Mouse (Mus musculus): ENCODE data around the gene Parpbp. TPM values are rescaled to one million over a fixed set of nuclear protein-coding genes. Genes with fewer than 3 reads are reported as not detected.
A peak's percentile ranks its signal among the peaks of the same experiment; 100 is the strongest.

Parpbp gene
- polyA plus RNA-seq (2015; fragmentation: Nextera tagmentation; extraction: Ambion mirVana), result 10.2 and 11.9 TPM in 2 replicates

GRCm38 (mm10) chr10:88146707-88147477 is at the start of gene Parpbp, which contains the start of gene Nup37:
TSS of gene Parpbp (minus strand) at chr10:88146941.
TSS of gene Nup37 (plus strand) at chr10:88146992.
- H3K4me3 ChIP-seq, result peak within 1 kb of the TSS; percentile 88
- H3K9ac ChIP-seq, result peak within 1 kb of the TSS; percentile 90
- peaks cover 46% of the 10 kb centered on the region for H3K36me3 ChIP-seq
- H3K9me3 ChIP-seq, result no peaks in the 10 kb centered on the region
- H3K27me3 ChIP-seq (replicated peaks), result no peaks in the 10 kb centered on the region
- peak within 1 kb of the TSS; percentile 14; the same call in 1 of the 2 replicates for H3K27ac ChIP-seq (replicated peaks)
- H3K4me1 ChIP-seq, result peaks cover 25% of the 10 kb centered on the region
- ATAC-seq (ENCODE audit: extremely low read depth, insufficient number of reproducible peaks, low FRiP score, low TSS enrichment), result peak; percentile 93
- H3K4me2 ChIP-seq, result peak within 1 kb of the TSS; percentile 88
- under 1% methylated on average over 53 of the region's 53 CpGs for WGBS

DNA sequence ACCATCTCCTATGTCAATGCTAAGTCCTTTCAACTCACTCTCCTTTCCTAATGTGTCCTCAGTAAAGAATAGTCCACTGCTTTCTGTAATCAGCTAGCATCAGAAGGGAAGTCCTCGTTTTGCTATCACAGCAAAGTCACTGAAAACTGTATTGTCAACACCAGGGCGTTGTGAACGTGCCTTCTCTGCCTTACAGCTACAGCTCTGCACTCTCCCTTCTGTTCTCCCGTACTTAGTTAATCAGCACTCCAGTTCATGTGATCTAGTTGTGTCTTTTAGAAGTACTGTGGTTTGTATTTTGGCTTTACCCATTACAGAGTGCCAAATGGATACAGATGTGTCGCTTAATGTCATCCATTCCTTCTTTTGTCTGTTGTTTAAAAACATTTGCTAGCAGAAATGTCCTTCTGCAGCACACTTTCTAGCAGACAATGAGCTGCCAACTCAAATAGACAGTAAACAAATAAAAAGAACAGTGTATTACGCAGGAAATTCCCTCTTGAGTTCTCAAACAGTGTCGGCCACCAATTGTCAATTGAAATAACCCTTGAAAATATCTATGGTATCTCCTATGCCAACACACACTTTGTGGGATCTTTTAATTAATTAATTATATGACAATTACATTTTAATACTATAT is 20.8 kb upstream of the Parpbp start:
- ATAC-seq (ENCODE audit: extremely low read depth, insufficient number of reproducible peaks, low FRiP score, low TSS enrichment), result no peak
- 67% methylated on average over 7 of the region's 7 CpGs for WGBS

DNA sequence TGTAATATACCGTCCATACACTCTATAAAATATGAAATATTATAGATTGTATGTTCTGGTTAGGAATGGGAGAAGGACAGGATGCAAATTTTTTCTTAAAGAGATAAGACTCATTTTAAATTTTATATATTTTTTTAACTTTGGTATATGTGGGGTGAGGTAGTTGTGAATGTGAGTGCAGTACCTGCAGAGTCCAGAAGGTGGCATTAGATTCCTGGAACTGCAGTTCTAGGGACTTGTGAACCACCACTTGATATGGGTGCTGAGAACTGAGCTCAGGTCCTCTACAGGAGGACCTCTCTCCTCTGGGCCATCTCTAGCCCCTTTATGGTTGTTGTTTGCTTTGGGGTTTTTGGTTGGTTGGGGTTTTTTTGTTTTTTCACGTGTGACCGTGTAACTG is 19.4 kb upstream of the Parpbp start:
- Histone ChIP-seq H3K27ac (replicated peaks) (no peak overlapping the region), H3K4me1 (no peaks in the 10 kb centered on the region), H3K9ac (no peak overlapping the region), H3K36me3 (peaks cover 43% of the 10 kb centered on the region), H3K9me3 (no peaks in the 10 kb centered on the region), H3K4me3 (no peak overlapping the region), H3K4me2 (no peak overlapping the region), H3K27me3 (replicated peaks) (no peaks in the 10 kb centered on the region)
- no peak for ATAC-seq (ENCODE audit: extremely low read depth, insufficient number of reproducible peaks, low FRiP score, low TSS enrichment)
- 92% methylated on average over 3 of the region's 3 CpGs for WGBS

More for the DNA sequence above, 20.8 kb upstream of the Parpbp start:
- H3K9me3 ChIP-seq, result no peaks in the 10 kb centered on the region
- no peak overlapping the region for H3K9ac ChIP-seq
- no peak overlapping the region for H3K27ac ChIP-seq (replicated peaks)
- no peak overlapping the region for H3K4me2 ChIP-seq
- no peaks in the 10 kb centered on the region for H3K27me3 ChIP-seq (replicated peaks)
- peaks cover 42% of the 10 kb centered on the region for H3K36me3 ChIP-seq
- H3K4me1 ChIP-seq, result no peaks in the 10 kb centered on the region
- H3K4me3 ChIP-seq, result no peak overlapping the region

- H3K36me3 ChIP-seq, result peaks cover 71% of the 10 kb centered on the region
- H3K27ac ChIP-seq (replicated peaks), result no peak overlapping the region
- no peak overlapping the region for H3K9ac ChIP-seq
- no peak for ATAC-seq (ENCODE audit: extremely low read depth, insufficient number of reproducible peaks, low FRiP score, low TSS enrichment)
- no peak overlapping the region for H3K4me3 ChIP-seq
- H3K27me3 ChIP-seq (replicated peaks), result no peaks in the 10 kb centered on the region
- no peaks in the 10 kb centered on the region for H3K9me3 ChIP-seq
- no peak overlapping the region for H3K4me2 ChIP-seq
- H3K4me1 ChIP-seq, result no peaks in the 10 kb centered on the region
- WGBS, result 96% methylated on average over 5 of the region's 5 CpGs
These were observed 15.9 kb upstream of the Parpbp start for GRCm38 (mm10) chr10:88162676-88163075.

GRCm38 (mm10) chr10:88162096-88162495 is 15.4 kb upstream of the Parpbp start:
- WGBS, result 97% methylated on average over 2 of the region's 2 CpGs
- peaks cover 75% of the 10 kb centered on the region for H3K36me3 ChIP-seq

DNA sequence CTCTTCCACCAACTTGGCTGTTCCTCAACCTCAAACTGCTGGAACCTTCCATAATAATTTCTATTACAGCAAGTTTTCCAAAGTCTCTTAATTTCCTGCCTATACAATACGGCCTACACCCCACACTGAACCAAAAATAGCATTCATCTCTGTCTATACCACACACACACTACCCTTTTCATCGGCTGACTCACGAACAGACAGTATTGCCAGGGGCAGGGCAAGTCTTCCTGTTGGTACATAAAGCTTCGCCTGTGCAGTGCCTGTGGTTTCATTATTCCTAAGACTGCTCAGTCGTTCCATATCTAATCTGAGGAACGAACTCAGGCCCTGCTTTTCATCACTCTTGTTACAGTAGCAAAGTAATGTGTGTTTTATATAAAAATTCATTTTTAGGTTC is 4.9 kb upstream of the Parpbp start:
- Histone ChIP-seq H3K27me3 (replicated peaks) (no peaks in the 10 kb centered on the region), H3K4me2 (no peak overlapping the region), H3K4me3 (no peak overlapping the region), H3K9ac (no peak overlapping the region), H3K4me1 (peaks cover 7% of the 10 kb centered on the region), H3K27ac (replicated peaks) (no peak overlapping the region), H3K36me3 (peaks cover 72% of the 10 kb centered on the region), H3K9me3 (no peaks in the 10 kb centered on the region)
- WGBS, result 70% methylated on average over 6 of the region's 6 CpGs
- ATAC-seq (ENCODE audit: extremely low read depth, insufficient number of reproducible peaks, low FRiP score, low TSS enrichment), result no peak

More at GRCm38 (mm10) chr10:88162096-88162495, 15.4 kb upstream of the Parpbp start:
- Histone ChIP-seq H3K27ac (replicated peaks) (no peak overlapping the region), H3K4me1 (no peaks in the 10 kb centered on the region), H3K9ac (no peak overlapping the region), H3K4me3 (no peak overlapping the region), H3K9me3 (no peaks in the 10 kb centered on the region), H3K27me3 (replicated peaks) (no peaks in the 10 kb centered on the region), H3K4me2 (no peak overlapping the region)
- ATAC-seq (ENCODE audit: extremely low read depth, insufficient number of reproducible peaks, low FRiP score, low TSS enrichment), result no peak

DNA sequence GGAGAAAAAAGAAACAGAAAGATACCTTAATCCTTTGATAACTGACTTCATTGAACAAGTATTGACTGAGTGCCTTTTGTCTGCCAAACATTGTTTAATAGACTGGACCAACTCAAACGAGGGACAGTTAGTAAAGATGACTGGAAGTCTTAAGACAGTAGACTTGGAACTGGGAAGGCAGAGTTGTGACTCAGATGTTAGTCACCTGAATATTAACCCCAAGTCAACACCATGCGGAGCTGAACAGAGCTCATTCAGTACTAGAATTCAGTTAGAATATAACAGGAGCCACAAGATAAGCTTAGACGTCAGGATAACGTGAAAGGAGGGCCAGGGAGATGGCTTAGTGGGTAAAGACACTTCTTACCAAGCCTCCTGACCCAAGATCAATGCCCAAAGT is 3.6 kb upstream of the Parpbp start:
- no peaks in the 10 kb centered on the region for H3K27me3 ChIP-seq (replicated peaks)
- no peak for ATAC-seq (ENCODE audit: extremely low read depth, insufficient number of reproducible peaks, low FRiP score, low TSS enrichment)
- H3K9me3 ChIP-seq, result no peaks in the 10 kb centered on the region
- H3K9ac ChIP-seq, result no peak overlapping the region
- no peak overlapping the region for H3K27ac ChIP-seq (replicated peaks)
- no peak overlapping the region for H3K4me3 ChIP-seq
- peaks cover 17% of the 10 kb centered on the region for H3K4me1 ChIP-seq
- WGBS, result 81% methylated on average over 4 of the region's 4 CpGs
- no peak overlapping the region for H3K4me2 ChIP-seq
- peaks cover 65% of the 10 kb centered on the region for H3K36me3 ChIP-seq

- Histone ChIP-seq H3K27me3 (replicated peaks) (no peaks in the 10 kb centered on the region), H3K4me3 (peak overlapping the region; percentile 88), H3K9me3 (no peaks in the 10 kb centered on the region), H3K27ac (replicated peaks) (peak overlapping the region; percentile 14; the same call in 1 of the 2 replicates), H3K4me2 (peak overlapping the region; percentile 88), H3K4me1 (peaks cover 25% of the 10 kb centered on the region), H3K36me3 (peaks cover 39% of the 10 kb centered on the region), H3K9ac (peak overlapping the region; percentile 90)
- no peak for ATAC-seq (ENCODE audit: extremely low read depth, insufficient number of reproducible peaks, low FRiP score, low TSS enrichment)
- 19% methylated on average over 7 of the region's 7 CpGs for WGBS
These were observed 554 bp downstream of the Parpbp start for GRCm38 (mm10) chr10:88146187-88146586.

GRCm38 (mm10) chr10:88135630-88136029 is 11.1 kb downstream of the Parpbp start:
- no peak overlapping the region for H3K9ac ChIP-seq
- no peaks in the 10 kb centered on the region for H3K4me1 ChIP-seq
- no peak overlapping the region for H3K4me3 ChIP-seq
- 95% methylated on average over 16 of the region's 16 CpGs for WGBS
- H3K27ac ChIP-seq (replicated peaks), result no peak overlapping the region
- no peaks in the 10 kb centered on the region for H3K9me3 ChIP-seq
- no peak for ATAC-seq (ENCODE audit: extremely low read depth, insufficient number of reproducible peaks, low FRiP score, low TSS enrichment)
- no peak overlapping the region for H3K4me2 ChIP-seq
- peaks cover 33% of the 10 kb centered on the region for H3K36me3 ChIP-seq
- no peaks in the 10 kb centered on the region for H3K27me3 ChIP-seq (replicated peaks)

GRCm38 (mm10) chr10:88119721-88120120 is 27.0 kb downstream of the Parpbp start:
- no peaks in the 10 kb centered on the region for H3K9me3 ChIP-seq
- H3K4me3 ChIP-seq, result no peak overlapping the region
- no peaks in the 10 kb centered on the region for H3K27me3 ChIP-seq (replicated peaks)
- no peak for ATAC-seq (ENCODE audit: extremely low read depth, insufficient number of reproducible peaks, low FRiP score, low TSS enrichment)
- no peak overlapping the region for H3K9ac ChIP-seq
- H3K4me2 ChIP-seq, result no peak overlapping the region
- H3K27ac ChIP-seq (replicated peaks), result no peak overlapping the region
- peaks cover 21% of the 10 kb centered on the region for H3K36me3 ChIP-seq
- no peaks in the 10 kb centered on the region for H3K4me1 ChIP-seq

GRCm38 (mm10) chr10:88113290-88113689 is 33.5 kb downstream of the Parpbp start:
- no peak overlapping the region for H3K4me2 ChIP-seq
- H3K27ac ChIP-seq (replicated peaks), result no peak overlapping the region
- no peaks in the 10 kb centered on the region for H3K4me1 ChIP-seq
- peaks cover 35% of the 10 kb centered on the region for H3K36me3 ChIP-seq
- H3K4me3 ChIP-seq, result no peak overlapping the region
- no peak overlapping the region for H3K9ac ChIP-seq
- 86% methylated on average over 2 of the region's 2 CpGs for WGBS
- H3K9me3 ChIP-seq, result no peaks in the 10 kb centered on the region
- ATAC-seq (ENCODE audit: extremely low read depth, insufficient number of reproducible peaks, low FRiP score, low TSS enrichment), result no peak
- H3K27me3 ChIP-seq (replicated peaks), result no peaks in the 10 kb centered on the region
